Mouse (Mus musculus) liver, embryonic 14.5 days (tissue): ENCODE measurements around the gene Stx18.

Source experiments
- CTCF ChIP-seq: IDR thresholded peaks from 2 replicates; pipeline ENCODE4 v1.5.1; 2016; ENCODE audit warnings: antibody characterized with exemption, low read depth, control low read depth
- EP300 ChIP-seq: IDR thresholded peaks from 2 replicates; pipeline ENCODE4 v1.6.1; 2016; ENCODE audit warnings: antibody characterized with exemption, low read depth

- TF ChIP-seq CTCF (no peak), EP300 (no peak)
Observed at GRCm38 (mm10) chr5:38158501-38158946, 120.0 kb downstream of the Stx18 start.
